Mouse (Mus musculus) T-helper 1 cell (primary cell): Measurements from ENCODE around the gene Kcnd3.

Experiments used
- in situ Hi-C: fragments of 300-600 bp; cut with MboI, MseI; formaldehyde crosslinking; loops from one replicate; pipeline ENCODE4 v1.15.1; 2025; ENCODE audit warnings: high pct_unique_total_duplicates

The Kcnd3 gene

GRCm38 (mm10) chr3:105718746-105719145, 266.6 kb downstream of the Kcnd3 start:
- in situ Hi-C loops: no loop called here

GRCm38 (mm10) chr3:105719979-105720378, 267.8 kb downstream of the Kcnd3 start:
- in situ Hi-C loops: loop anchor here (5.0 kb wide), 1 partner anchor 33 kb away; the partner anchor contains the start of gene Ddx20

GRCm38 (mm10) chr3:105720514-105720913, 268.4 kb downstream of the Kcnd3 start:
- in situ Hi-C loops: loop anchor here (5.0 kb wide), 1 partner anchor 33 kb away; the partner anchor contains the start of gene Ddx20

GRCm38 (mm10) chr3:105721681-105722201, 269.6 kb downstream of the Kcnd3 start:
- in situ Hi-C loops: loop anchor here (5.0 kb wide), 1 partner anchor 34 kb away; the partner anchor contains the start of gene Ddx20

- in situ Hi-C loops: loop anchor here (5.0 kb wide), 1 partner anchor 35 kb away; the partner anchor contains the start of gene Ddx20
Measured at GRCm38 (mm10) chr3:105722510-105722909, 270.4 kb downstream of the Kcnd3 start.
